Mouse (Mus musculus): Measurements from ENCODE around the gene Sv2a.

- TF ChIP-seq CTCF (IDR thresholded peaks at IDR 0.05; ENCODE audit: low read depth) (no peak), EP300 (optimal IDR thresholded peaks at IDR 0.05) (no peak)
Observed at GRCm38 (mm10) chr3:96235836-96236235, 54.9 kb downstream of the Sv2a start.
